Mouse (Mus musculus) CH12.LX (cell line): ENCODE data around the gene Vps4b.

Experiments
- MAFK ChIP-seq: IDR thresholded peaks from 2 replicates; pipeline ENCODE4 v1.6.1; 2011; ENCODE audit warnings: low read length, improper control_type of control experiment; ENCODE audit not compliant: insufficient replicate concordance
- POLR2AphosphoS2 ChIP-seq: IDR thresholded peaks from 2 replicates; pipeline ENCODE4 v1.6.1; 2011; ENCODE audit warnings: low read depth, low read length, improper control_type of control experiment
- SMC3 ChIP-seq: IDR thresholded peaks from 2 replicates; pipeline ENCODE4 v1.6.1; 2011; ENCODE audit warnings: low read depth, low read length, improper control_type of control experiment
- TCF12 ChIP-seq: IDR thresholded peaks from 2 replicates; pipeline ENCODE4 v1.6.1; 2014; ENCODE audit warnings: low read depth, mild to moderate bottlenecking, inconsistent platforms, low read length, improper control_type of control experiment
- ZC3H11A ChIP-seq: IDR thresholded peaks from 2 replicates; pipeline ENCODE4 v1.6.1; 2012; ENCODE audit warnings: low read depth, mild to moderate bottlenecking, inconsistent platforms, low read length, improper control_type of control experiment

GRCm38 (mm10) chr1:106740735-106741134 lies 55.8 kb downstream of the Vps4b start:
- no peak for TF ChIP-seq MAFK
- no peak for TF ChIP-seq POLR2AphosphoS2
- no peak for TF ChIP-seq ZC3H11A
- no peak for TF ChIP-seq TCF12
- no peak for TF ChIP-seq SMC3
